In genomic region chr1:46066484-46067251, GRCm38 (mm10) we compare ENCODE assay signal across 9 mouse cellular contexts. TPM values are rescaled to one million over a fixed set of nuclear protein-coding genes. Genes with fewer than 3 reads are reported as not detected.
DNase-seq lines count a peak whose midpoint lies in the region; ATAC-seq and TF ChIP-seq lines count a peak whose summit lies in the region.
"Had no signal": no experiment of that assay in that cellular context is flagged by ENCODE, and none has a peak within 500 bp of the region (broad histone marks: within the 10 kb centered on the region; RNA-seq: fewer than 3 reads in every experiment).

No protein-coding gene starts in this region.

- no peaks in the 10 kb centered on the region for H3K9me3 ChIP-seq in forebrain, embryonic 14.5 days (replicated peaks; ENCODE audit: control insufficient read depth, low read length)
- H3K9me3 ChIP-seq in heart, postnatal 0 days (replicated peaks; ENCODE audit: control insufficient read depth, low read length) = no peaks in the 10 kb centered on the region
- no peaks in the 10 kb centered on the region for H3K9me3 ChIP-seq in liver, embryonic 12.5 days (replicated peaks)
- H3K9me3 ChIP-seq in neural tube, embryonic 13.5 days = no peaks in the 10 kb centered on the region

- DNase-seq in 3T3-L1 (ENCODE audit: low read depth, low spot score) = peak; percentile 80
- DNase-seq in brain, embryonic 18.5 days (ENCODE audit: low read depth, low spot score) = peak; percentile 46
- DNase-seq in forebrain, embryonic 14.5 days (ENCODE audit: low spot score) = peak; percentile 83
- DNase-seq in heart, postnatal 0 days (ENCODE audit: low spot score) = peak; percentile 53
- peak; percentile 76 to 80 for DNase-seq in kidney, postnatal 36 days
- DNase-seq in yolk sac, embryonic 10.5 days (ENCODE audit: low spot score) = peak; percentile 78

- H3K36me3 ChIP-seq in forebrain, embryonic 14.5 days (ENCODE audit: control insufficient read depth, insufficient read depth, low read length) = no peaks in the 10 kb centered on the region
- no peaks in the 10 kb centered on the region for H3K36me3 ChIP-seq in heart, postnatal 0 days (replicated peaks; ENCODE audit: control insufficient read depth, insufficient read depth, low read length)
- H3K36me3 ChIP-seq in liver, embryonic 12.5 days = no peaks in the 10 kb centered on the region
- no peaks in the 10 kb centered on the region for H3K36me3 ChIP-seq in neural tube, embryonic 13.5 days

- ATAC-seq in forebrain, embryonic 14.5 days = peak; percentile 92
- ATAC-seq in heart, postnatal 0 days (ENCODE audit: insufficient read depth, low read depth) = peak; percentile 86
- ATAC-seq in liver, embryonic 12.5 days = peak; percentile 51
- peak; percentile 95 for ATAC-seq in neural tube, embryonic 13.5 days (ENCODE audit: low read depth)

- no peak for TF ChIP-seq EP300 in heart, postnatal 0 days (IDR thresholded peaks at IDR 0.05; ENCODE audit: low read depth)

- H3K27ac ChIP-seq in forebrain, embryonic 14.5 days (ENCODE audit: low read depth, low read length) = peak overlapping the region; percentile 71; the same call in 1 of the 2 replicates
- peak overlapping the region; percentile 76 for H3K27ac ChIP-seq in heart, postnatal 0 days (ENCODE audit: low read depth)
- no peak overlapping the region for H3K27ac ChIP-seq in liver, embryonic 12.5 days
- H3K27ac ChIP-seq in neural tube, embryonic 13.5 days (replicated peaks) = peak overlapping the region; percentile 91

- peak overlapping the region; percentile 80 for H3K9ac ChIP-seq in forebrain, embryonic 14.5 days (ENCODE audit: low read length)
- H3K9ac ChIP-seq in heart, postnatal 0 days (replicated peaks; ENCODE audit: low read depth, low read length) = peak overlapping the region; percentile 61
- H3K9ac ChIP-seq in liver, embryonic 12.5 days = peak overlapping the region; percentile 46; the same call in 1 of the 2 replicates
- peak overlapping the region; percentile 86 for H3K9ac ChIP-seq in neural tube, embryonic 13.5 days

- WGBS in forebrain, embryonic 14.5 days = under 1% methylated on average over 28 of the region's 28 CpGs
- under 1% methylated on average over 28 of the region's 28 CpGs for WGBS in heart, postnatal 0 days
- WGBS in liver, embryonic 12.5 days (ENCODE audit: insufficient replicate concordance) = 2% methylated on average over 28 of the region's 28 CpGs
- under 1% methylated on average over 28 of the region's 28 CpGs for WGBS in neural tube, embryonic 13.5 days

- H3K4me3 ChIP-seq in forebrain, embryonic 14.5 days (ENCODE audit: low read depth, low read length) = peak overlapping the region; percentile 59
- H3K4me3 ChIP-seq in heart, postnatal 0 days (ENCODE audit: low read depth, low read length) = peak overlapping the region; percentile 68
- H3K4me3 ChIP-seq in liver, embryonic 12.5 days = peak overlapping the region; percentile 58
- peak overlapping the region; percentile 68 for H3K4me3 ChIP-seq in neural tube, embryonic 13.5 days

- H3K4me1 ChIP-seq in forebrain, embryonic 14.5 days (ENCODE audit: control insufficient read depth, insufficient read depth, low read length) = no peaks in the 10 kb centered on the region
- H3K4me1 ChIP-seq in heart, postnatal 0 days (ENCODE audit: control insufficient read depth, insufficient read depth) = no peaks in the 10 kb centered on the region
- 0 out of 2 replicates have a peak, but pooled peaks cover 6% of the 10 kb centered on the region for H3K4me1 ChIP-seq in liver, embryonic 12.5 days
- H3K4me1 ChIP-seq in neural tube, embryonic 13.5 days (replicated peaks) = peaks cover 4% of the 10 kb centered on the region

- H3K4me2 ChIP-seq in forebrain, embryonic 14.5 days (ENCODE audit: low read length) = peak overlapping the region; percentile 65
- H3K4me2 ChIP-seq in heart, postnatal 0 days (ENCODE audit: low read depth, low read length) = peak overlapping the region; percentile 83
- H3K4me2 ChIP-seq in liver, embryonic 12.5 days = peak overlapping the region; percentile 71
- peak overlapping the region; percentile 66 for H3K4me2 ChIP-seq in neural tube, embryonic 13.5 days

- no peaks in the 10 kb centered on the region for H3K27me3 ChIP-seq in forebrain, embryonic 14.5 days (replicated peaks; ENCODE audit: control insufficient read depth, insufficient read depth, low read length)
- no peaks in the 10 kb centered on the region for H3K27me3 ChIP-seq in heart, postnatal 0 days (ENCODE audit: control insufficient read depth, insufficient read depth, low read length)
- H3K27me3 ChIP-seq in liver, embryonic 12.5 days (replicated peaks) = no peaks in the 10 kb centered on the region
- H3K27me3 ChIP-seq in neural tube, embryonic 13.5 days = no peaks in the 10 kb centered on the region

- TF ChIP-seq CTCF in heart, postnatal 0 days (IDR thresholded peaks at IDR 0.05; ENCODE audit: low read depth) = peak; percentile 33

RNA-seq across cellular contexts. Expression of gene Dnah7b, which starts 0.6 kb away (rescaled TPM):
- 1.3 and 2.1 TPM in 2 replicates for polyA plus RNA-seq in forebrain, embryonic 14.5 days (2014; fragmentation: Nextera tagmentation; extraction: Ambion mirVana)
- total RNA-seq in heart, postnatal 0 days (2014; rRNA removed; ENCODE audit: low replicate concordance) = 1.4 and 2.4 TPM in 2 replicates
- polyA plus RNA-seq in heart, postnatal 0 days (2015; fragmentation: Nextera tagmentation; extraction: Ambion mirVana) = 0.52 and 0.59 TPM in 2 replicates
- 0.33 and 0.45 TPM in 2 replicates for polyA plus RNA-seq in liver, embryonic 12.5 days (2016; fragmentation: Nextera tagmentation; extraction: Ambion mirVana)
- polyA plus RNA-seq in neural tube, embryonic 13.5 days (2015; fragmentation: Nextera tagmentation; extraction: Ambion mirVana) = 2.2 and 2.4 TPM in 2 replicates
- total RNA-seq: MEL had no signal
